Mouse (Mus musculus): ENCODE results near the gene Npas2.

- TF ChIP-seq CTCF (IDR thresholded peaks at IDR 0.05; ENCODE audit: insufficient read depth, low read length) (no peak), POLR2A (IDR thresholded peaks at IDR 0.05; ENCODE audit: borderline replicate concordance, extremely low read depth, low read depth, low read length) (no peak)
Measured at GRCm38 (mm10) chr1:39180517-39180916, 13.0 kb upstream of the Npas2 start.

All from lung, adult 2 months (tissue).